Mouse (Mus musculus): Measurements from ENCODE around the gene Fasn. TPM values are rescaled to one million over a fixed set of nuclear protein-coding genes. Genes with fewer than 3 reads are reported as not detected.
"Not testable (repeated sequence)": the region's sequence is repeated elsewhere in the genome, so short reads cannot be mapped to it uniquely, and the experiment has no call there.

Fasn gene
- polyA plus RNA-seq, 1 experiment = 274 TPM

DNA sequence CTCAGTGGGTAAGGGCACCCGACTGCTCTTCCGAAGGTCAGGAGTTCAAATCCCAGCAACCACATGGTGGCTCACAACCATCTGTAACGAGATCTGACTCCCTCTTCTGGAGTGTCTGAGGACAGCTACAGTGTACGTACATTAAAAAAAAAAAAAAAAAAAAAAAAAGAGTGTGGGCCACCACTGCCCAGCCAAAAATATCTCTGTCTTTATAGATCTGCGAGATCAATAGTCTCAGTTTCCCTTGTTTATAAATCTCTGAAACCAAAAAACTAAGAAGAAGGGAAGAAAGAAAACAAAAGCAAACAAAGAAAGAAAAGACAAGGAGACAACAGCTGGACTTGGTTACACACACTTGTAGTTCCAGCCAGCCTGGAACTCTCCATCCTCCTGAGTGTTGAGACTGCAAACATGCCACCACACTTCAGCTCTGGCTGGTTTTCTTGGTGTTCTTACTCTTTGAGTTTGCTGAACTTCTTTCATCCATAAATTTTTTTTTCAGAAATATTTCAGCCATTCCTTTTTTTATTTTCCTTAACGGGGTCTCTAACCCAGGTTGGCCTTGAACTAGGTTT lies 24.9 kb downstream of the Fasn start:
- Histone ChIP-seq H3K27me3 (ENCODE audit: control insufficient read depth, insufficient read depth, low read length) (no peaks in the 10 kb centered on the region), H3K27ac (ENCODE audit: insufficient read depth, low read length) (no peak overlapping the region), H3K4me3 (replicated peaks; ENCODE audit: insufficient read depth, low read depth, low read length) (no peak overlapping the region), H3K4me1 (ENCODE audit: control insufficient read depth, insufficient read depth, low read length) (peaks cover 3% of the 10 kb centered on the region; the same call in 1 of the 2 replicates)
- TF ChIP-seq POLR2A (IDR thresholded peaks at IDR 0.05; ENCODE audit: borderline replicate concordance, insufficient read depth, low read length) (no peak), CTCF (IDR thresholded peaks at IDR 0.05; ENCODE audit: borderline replicate concordance, insufficient read depth, low read depth, low read length) (no peak)
- 61% methylated on average over 6 of the region's 6 CpGs for WGBS
- no peak for DNase-seq

DNA sequence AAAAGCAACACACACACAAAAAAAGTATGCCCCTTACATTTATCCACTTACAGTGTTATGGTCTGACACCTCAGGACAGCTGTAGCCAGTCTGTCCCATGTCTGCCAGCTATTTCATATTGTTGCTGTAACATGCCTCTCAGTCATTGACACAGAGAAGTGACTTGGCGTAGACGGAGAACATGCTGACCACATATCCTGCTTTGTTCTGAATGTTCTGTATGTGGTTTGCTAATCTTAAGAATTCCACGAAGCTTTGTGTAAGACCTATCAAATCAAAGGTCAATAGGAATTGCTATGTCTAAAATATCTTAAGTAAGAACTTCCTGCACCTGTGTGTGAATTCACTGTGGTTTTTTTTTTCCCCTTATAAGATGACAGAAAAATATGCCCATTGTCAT lies 26.1 kb downstream of the Fasn start:
- DNase-seq = no peak
- WGBS = 86% methylated on average over 3 of the region's 3 CpGs

GRCm38 (mm10) chr11:120796614-120796946 lies 27.8 kb downstream of the Fasn start:
- H3K4me3 ChIP-seq (replicated peaks; ENCODE audit: insufficient read depth, low read depth, low read length) = peak overlapping the region; percentile 49
- TF ChIP-seq CTCF (IDR thresholded peaks at IDR 0.05; ENCODE audit: borderline replicate concordance, insufficient read depth, low read depth, low read length) (no peak), POLR2A (IDR thresholded peaks at IDR 0.05; ENCODE audit: borderline replicate concordance, insufficient read depth, low read length) (no peak)
- WGBS = 23% methylated on average over 8 of the region's 8 CpGs

More for the DNA sequence above, 26.1 kb downstream of the Fasn start:
- H3K4me1 ChIP-seq (ENCODE audit: control insufficient read depth, insufficient read depth, low read length) = peaks cover 3% of the 10 kb centered on the region; the same call in 1 of the 2 replicates
- no peaks in the 10 kb centered on the region for H3K27me3 ChIP-seq (ENCODE audit: control insufficient read depth, insufficient read depth, low read length)
- TF ChIP-seq POLR2A (IDR thresholded peaks at IDR 0.05; ENCODE audit: borderline replicate concordance, insufficient read depth, low read length) (no peak), CTCF (IDR thresholded peaks at IDR 0.05; ENCODE audit: borderline replicate concordance, insufficient read depth, low read depth, low read length) (no peak)
- no peak overlapping the region for H3K4me3 ChIP-seq (replicated peaks; ENCODE audit: insufficient read depth, low read depth, low read length)
- H3K27ac ChIP-seq (ENCODE audit: insufficient read depth, low read length) = no peak overlapping the region

DNA sequence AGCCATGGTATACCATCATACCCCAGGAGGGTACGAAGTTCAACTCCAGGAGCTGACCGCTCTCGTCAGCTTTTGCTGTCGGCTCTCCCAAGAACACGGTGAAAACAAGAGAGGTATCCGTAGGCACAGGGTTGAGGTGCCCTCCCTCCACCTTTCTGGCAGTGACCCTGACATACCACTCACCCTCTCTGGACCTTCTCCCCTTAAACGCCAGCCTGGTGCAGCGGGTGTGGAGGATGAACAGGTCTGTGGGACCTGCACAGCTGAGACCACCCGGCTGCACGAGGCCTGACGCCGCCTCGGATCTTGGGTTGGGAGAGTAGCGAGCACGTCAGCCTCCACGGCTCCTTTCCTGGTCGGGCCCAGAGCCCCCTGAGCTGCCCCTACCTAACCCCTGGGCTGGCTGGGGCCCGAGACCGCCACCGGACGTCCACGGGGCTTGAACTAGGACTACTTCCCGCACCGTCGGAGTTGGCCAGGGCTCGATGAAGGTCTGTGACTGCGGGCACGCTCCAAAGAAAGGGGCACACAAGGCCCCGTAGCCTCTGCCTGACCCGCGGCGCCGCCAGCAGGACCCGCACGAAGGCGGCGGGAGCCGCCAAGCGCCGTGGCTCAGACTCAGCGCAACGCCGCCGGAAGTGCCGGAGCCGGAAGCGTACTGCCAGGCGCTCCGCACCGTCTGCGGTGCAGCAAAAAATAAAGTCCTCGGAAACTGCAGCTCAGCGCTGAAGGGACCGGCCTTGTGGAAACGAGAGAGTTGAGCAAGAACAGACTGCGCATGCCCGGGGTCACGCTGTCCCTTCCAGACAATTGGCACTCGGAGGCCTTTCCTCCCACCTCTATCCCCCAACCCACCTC lies 28.4 kb downstream of the Fasn start, which contains the start of gene Dus1l:
Gene Dus1l, minus strand, starts transcription at position 648 of the 858 bp plus-strand sequence.
- TF ChIP-seq CTCF (IDR thresholded peaks at IDR 0.05; ENCODE audit: borderline replicate concordance, insufficient read depth, low read depth, low read length) = no peak
- peak; percentile 88; the same call in 1 of the 2 replicates for TF ChIP-seq POLR2A (IDR thresholded peaks at IDR 0.05; ENCODE audit: borderline replicate concordance, insufficient read depth, low read length)
- H3K27ac ChIP-seq (ENCODE audit: insufficient read depth, low read length) = peak within 1 kb of the TSS; percentile 61; the same call in 1 of the 2 replicates
- H3K4me1 ChIP-seq (ENCODE audit: control insufficient read depth, insufficient read depth, low read length) = peaks cover 3% of the 10 kb centered on the region; the same call in 1 of the 2 replicates
- DNase-seq = peak; percentile 96 to 99
- H3K4me3 ChIP-seq (replicated peaks; ENCODE audit: insufficient read depth, low read depth, low read length) = peak within 1 kb of the TSS; percentile 79
- WGBS = 2% methylated on average over 59 of the region's 59 CpGs
- no peaks in the 10 kb centered on the region for H3K27me3 ChIP-seq (ENCODE audit: control insufficient read depth, insufficient read depth, low read length)

More at GRCm38 (mm10) chr11:120796614-120796946, 27.8 kb downstream of the Fasn start:
- H3K27me3 ChIP-seq (ENCODE audit: control insufficient read depth, insufficient read depth, low read length) = no peaks in the 10 kb centered on the region
- DNase-seq = no peak
- peak overlapping the region; percentile 61; the same call in 1 of the 2 replicates for H3K27ac ChIP-seq (ENCODE audit: insufficient read depth, low read length)
- H3K4me1 ChIP-seq (ENCODE audit: control insufficient read depth, insufficient read depth, low read length) = peaks cover 3% of the 10 kb centered on the region; the same call in 1 of the 2 replicates

DNA sequence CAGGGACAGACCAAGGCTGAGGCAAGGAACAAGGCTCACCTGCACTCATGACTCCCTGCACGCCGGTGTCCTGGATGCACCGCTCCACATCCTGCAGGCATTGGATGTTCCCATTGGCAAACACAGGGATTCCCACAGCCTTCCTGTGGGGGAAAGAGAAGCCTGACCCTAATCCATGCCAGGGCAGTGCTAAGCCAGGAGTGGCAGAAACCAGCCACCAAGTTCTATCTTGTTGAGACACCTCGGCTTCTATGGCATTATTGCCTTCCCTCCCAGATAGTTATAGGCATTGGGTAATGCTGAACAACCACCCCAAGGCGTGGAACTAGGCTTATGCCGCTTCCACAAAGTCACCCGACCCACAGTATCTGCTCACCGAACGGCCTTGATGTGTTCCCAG lies 31.7 kb downstream of the Fasn start:
- 92% methylated on average over 9 of the region's 9 CpGs for WGBS
- DNase-seq = no peak
- H3K27ac ChIP-seq (ENCODE audit: insufficient read depth, low read length) = no peak overlapping the region
- H3K27me3 ChIP-seq (ENCODE audit: control insufficient read depth, insufficient read depth, low read length) = no peaks in the 10 kb centered on the region
- H3K4me1 ChIP-seq (ENCODE audit: control insufficient read depth, insufficient read depth, low read length) = peaks cover 3% of the 10 kb centered on the region; the same call in 1 of the 2 replicates
- TF ChIP-seq POLR2A (IDR thresholded peaks at IDR 0.05; ENCODE audit: borderline replicate concordance, insufficient read depth, low read length) = no peak
- no peak for TF ChIP-seq CTCF (IDR thresholded peaks at IDR 0.05; ENCODE audit: borderline replicate concordance, insufficient read depth, low read depth, low read length)
- H3K4me3 ChIP-seq (replicated peaks; ENCODE audit: insufficient read depth, low read depth, low read length) = no peak overlapping the region

GRCm38 (mm10) chr11:120789810-120790209 lies 34.5 kb downstream of the Fasn start:
- no peak overlapping the region for H3K4me3 ChIP-seq (replicated peaks; ENCODE audit: insufficient read depth, low read depth, low read length)
- DNase-seq = no peak
- no peaks in the 10 kb centered on the region for H3K27me3 ChIP-seq (ENCODE audit: control insufficient read depth, insufficient read depth, low read length)
- TF ChIP-seq CTCF (IDR thresholded peaks at IDR 0.05; ENCODE audit: borderline replicate concordance, insufficient read depth, low read depth, low read length) (no peak), POLR2A (IDR thresholded peaks at IDR 0.05; ENCODE audit: borderline replicate concordance, insufficient read depth, low read length) (no peak)
- H3K4me1 ChIP-seq (ENCODE audit: control insufficient read depth, insufficient read depth, low read length) = peaks cover 10% of the 10 kb centered on the region; the same call in 1 of the 2 replicates
- no peak overlapping the region for H3K27ac ChIP-seq (ENCODE audit: insufficient read depth, low read length)
- 89% methylated on average over 3 of the region's 3 CpGs for WGBS

DNA sequence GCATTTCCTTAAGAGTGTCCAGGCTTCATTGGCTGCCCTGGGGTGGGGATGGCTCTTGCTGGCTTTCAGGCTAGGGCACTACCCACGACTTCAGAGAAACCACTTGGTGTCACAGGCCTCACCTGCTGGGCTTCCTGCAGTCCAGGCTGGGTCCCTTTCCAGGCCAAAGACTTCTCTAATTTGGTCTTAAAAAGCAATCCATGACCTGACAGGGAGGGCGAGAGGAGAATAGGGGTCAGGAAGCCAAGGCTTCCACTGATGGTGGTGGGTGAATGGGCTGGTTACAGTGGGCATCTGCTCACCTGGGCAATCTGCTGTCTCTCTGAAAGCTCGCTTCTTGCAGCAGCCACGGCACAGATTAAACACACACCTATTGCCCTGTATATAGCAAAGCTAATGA lies 35.0 kb downstream of the Fasn start:
- DNase-seq = no peak
- H3K27me3 ChIP-seq (ENCODE audit: control insufficient read depth, insufficient read depth, low read length) = no peaks in the 10 kb centered on the region
- 0 out of 2 replicates have a peak, but pooled peaks cover 10% of the 10 kb centered on the region for H3K4me1 ChIP-seq (ENCODE audit: control insufficient read depth, insufficient read depth, low read length)
- no peak overlapping the region for H3K4me3 ChIP-seq (replicated peaks; ENCODE audit: insufficient read depth, low read depth, low read length)
- no peak overlapping the region for H3K27ac ChIP-seq (ENCODE audit: insufficient read depth, low read length)
- 77% methylated on average over 4 of the region's 4 CpGs for WGBS
- TF ChIP-seq CTCF (IDR thresholded peaks at IDR 0.05; ENCODE audit: borderline replicate concordance, insufficient read depth, low read depth, low read length) (no peak), POLR2A (IDR thresholded peaks at IDR 0.05; ENCODE audit: borderline replicate concordance, insufficient read depth, low read length) (no peak)

DNA sequence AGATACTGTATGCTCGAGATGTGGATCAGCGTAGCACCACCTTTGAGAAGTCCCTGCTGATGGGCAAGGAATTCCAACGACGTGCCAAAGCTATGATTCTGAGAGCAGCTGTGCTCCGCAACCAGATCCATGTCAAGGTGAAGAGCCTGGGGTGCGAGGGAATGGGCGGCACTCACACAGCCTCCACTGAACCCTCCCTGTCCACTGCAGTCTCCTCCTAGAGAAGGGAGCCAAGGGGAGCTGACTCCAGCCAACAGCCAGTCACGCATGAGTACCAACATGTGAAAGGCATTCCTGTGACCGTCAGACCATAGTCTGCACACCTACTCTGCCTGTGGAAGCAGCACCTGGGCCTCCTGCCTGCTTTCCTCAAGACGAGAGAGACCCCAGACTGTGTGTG lies 35.9 kb downstream of the Fasn start:
- not testable (repeated sequence) for DNase-seq; H3K27ac ChIP-seq (ENCODE audit: insufficient read depth, low read length); H3K27me3 ChIP-seq (ENCODE audit: control insufficient read depth, insufficient read depth, low read length); H3K4me3 ChIP-seq (replicated peaks; ENCODE audit: insufficient read depth, low read depth, low read length)
- H3K4me1 ChIP-seq (ENCODE audit: control insufficient read depth, insufficient read depth, low read length) = 0 out of 2 replicates have a peak, but pooled peaks cover 10% of the 10 kb centered on the region
- WGBS = 63% methylated on average over 10 of the region's 10 CpGs

Data from cerebellum, adult 2 months (tissue).